Mouse (Mus musculus) forebrain, postnatal 0 days (tissue): ENCODE measurements around the gene Lhx6. TPM values are rescaled to one million over a fixed set of nuclear protein-coding genes. Genes with fewer than 3 reads are reported as not detected.
A peak's percentile ranks its signal among the peaks of the same experiment; 100 is the strongest.

Experiments used
- ATAC-seq: fragments of 200-750 bp; cut with Nextera tagmentation; 2 replicates; pipeline ENCODE4 v1.8.0; 2017; ENCODE audit warnings: mild to moderate bottlenecking, moderate library complexity
- DNase-seq: peaks from one replicate; pipeline ENCODE4 v3.0.0-alpha.2; 2015
- H3K27ac ChIP-seq: fragments of 300-500 bp; sonication (generic); 2 replicates; pipeline ENCODE4 v1.5.1; 2014; ENCODE audit warnings: low read depth, mild to moderate bottlenecking, antibody characterized with exemption, low read length, moderate library complexity, mixed read lengths
- H3K27me3 ChIP-seq: fragments of 300-500 bp; sonication (generic); 2 replicates; pipeline ENCODE4 v1.6.1; 2014; ENCODE audit warnings: mild to moderate bottlenecking, low read length, mixed read lengths; ENCODE audit not compliant: insufficient read depth
- H3K36me3 ChIP-seq: fragments of 300-500 bp; sonication (generic); 2 replicates; pipeline ENCODE4 v1.6.1; 2014; ENCODE audit warnings: mild to moderate bottlenecking, moderate library complexity; ENCODE audit not compliant: insufficient read depth
- H3K4me1 ChIP-seq: fragments of 300-500 bp; sonication (generic); 2 replicates; pipeline ENCODE4 v1.6.1; 2014; ENCODE audit warnings: antibody characterized with exemption; ENCODE audit not compliant: insufficient read depth
- H3K4me2 ChIP-seq: fragments of 300-500 bp; sonication (generic); 2 replicates; pipeline ENCODE4 v1.6.1; 2014; ENCODE audit warnings: low read depth, mild to moderate bottlenecking, moderate library complexity
- H3K4me3 ChIP-seq: fragments of 300-500 bp; sonication (generic); 2 replicates; pipeline ENCODE4 v1.5.1; 2014; ENCODE audit warnings: low read depth, low read length, mixed read lengths
- H3K9ac ChIP-seq: fragments of 300-500 bp; sonication (generic); 2 replicates; pipeline ENCODE4 v1.6.1; 2014; ENCODE audit warnings: mild to moderate bottlenecking
- H3K9me3 ChIP-seq: fragments of 300-500 bp; sonication (generic); 2 replicates; pipeline ENCODE4 v1.6.1; 2016; ENCODE audit warnings: low read length
- CTCF ChIP-seq: sonication (generic); IDR thresholded peaks from 2 replicates; pipeline ENCODE4 v1.5.1; 2016; ENCODE audit warnings: antibody characterized with exemption, control low read depth, low read depth
- WGBS: fragments of 180-500 bp; shearing (Covaris S2); extraction: QIAGEN DNeasy Blood & Tissue Kit; methylation state at CpG from one replicate; pipeline ENCODE4 v1.1.7; 2014; 5-methylcytosine and 5-hydroxymethylcytosine counted together
- polyA plus RNA-seq: library from polyadenylated mRNA; unstranded; fragments of >200 nt; fragmentation: Nextera tagmentation; extraction: Ambion mirVana; gene quantifications from 2 replicates; pipeline ENCODE4 v1.2.1, GENCODE M21; 2015
- total RNA-seq: library from RNA; depleted of rRNA; stranded (reverse); fragments of >200 nt; gene quantifications from 2 replicates; pipeline ENCODE4 v1.2.3, GENCODE M21; 2014

Lhx6 gene
- total and polyA plus RNA-seq, 2 experiments from 2014 or later = 31.0 to 83.5 TPM

GRCm38 (mm10) chr2:36082802-36083580, 22.2 kb downstream of the Lhx6 start:
- H3K36me3 ChIP-seq = no peaks in the 10 kb centered on the region
- TF ChIP-seq CTCF = no peak
- no peaks in the 10 kb centered on the region for H3K4me1 ChIP-seq
- 0 out of 2 replicates have a peak, but pooled peaks have one; percentile 13 for ATAC-seq
- H3K27me3 ChIP-seq = peaks cover 6% of the 10 kb centered on the region; the same call in 1 of the 2 replicates
- DNase-seq = no peak
- H3K4me2 ChIP-seq = no peak overlapping the region
- H3K9me3 ChIP-seq = no peaks in the 10 kb centered on the region
- H3K4me3 ChIP-seq = no peak overlapping the region
- 64% methylated on average over 9 of the region's 9 CpGs for WGBS
- H3K27ac ChIP-seq = no peak overlapping the region
- H3K9ac ChIP-seq = no peak overlapping the region

GRCm38 (mm10) chr2:36081446-36081845, 23.8 kb downstream of the Lhx6 start:
- Histone ChIP-seq H3K27ac (no peak overlapping the region), H3K9me3 (no peaks in the 10 kb centered on the region), H3K27me3 (no peaks in the 10 kb centered on the region; the same call in 1 of the 2 replicates), H3K4me1 (0 out of 2 replicates have a peak, but pooled peaks cover 6% of the 10 kb centered on the region), H3K4me2 (no peak overlapping the region), H3K9ac (no peak overlapping the region), H3K4me3 (no peak overlapping the region), H3K36me3 (no peaks in the 10 kb centered on the region)
- no peak for TF ChIP-seq CTCF
- ATAC-seq (no peak), DNase-seq (no peak)
- WGBS = 37% methylated on average over 9 of the region's 9 CpGs

- H3K27me3 ChIP-seq = no peaks in the 10 kb centered on the region
- no peaks in the 10 kb centered on the region for H3K36me3 ChIP-seq
- TF ChIP-seq CTCF = no peak
- ATAC-seq = peak; percentile 60
- H3K4me1 ChIP-seq = 0 out of 2 replicates have a peak, but pooled peaks cover 6% of the 10 kb centered on the region
- no peaks in the 10 kb centered on the region for H3K9me3 ChIP-seq
- no peak overlapping the region for H3K4me3 ChIP-seq
- H3K4me2 ChIP-seq = peak overlapping the region; percentile 38
- DNase-seq = no peak
- WGBS = 17% methylated on average over 11 of the region's 11 CpGs
- H3K9ac ChIP-seq = 0 out of 2 replicates have a peak overlapping the region, but pooled peaks have one; percentile 28
- H3K27ac ChIP-seq = no peak overlapping the region
Measured at GRCm38 (mm10) chr2:36077160-36077761, 27.9 kb downstream of the Lhx6 start.

GRCm38 (mm10) chr2:36075210-36075609, 30.0 kb downstream of the Lhx6 start:
- WGBS = 88% methylated on average over 5 of the region's 5 CpGs

GRCm38 (mm10) chr2:36073781-36074180, 31.4 kb downstream of the Lhx6 start:
- TF ChIP-seq CTCF = no peak
- Histone ChIP-seq H3K27ac (no peak overlapping the region), H3K4me1 (0 out of 2 replicates have a peak, but pooled peaks cover 6% of the 10 kb centered on the region), H3K9me3 (no peaks in the 10 kb centered on the region), H3K9ac (no peak overlapping the region), H3K4me2 (no peak overlapping the region), H3K36me3 (no peaks in the 10 kb centered on the region), H3K27me3 (no peaks in the 10 kb centered on the region), H3K4me3 (no peak overlapping the region)
- 61% methylated on average over 3 of the region's 3 CpGs for WGBS
- no peak for ATAC-seq
- DNase-seq = no peak

More at GRCm38 (mm10) chr2:36075210-36075609, 30.0 kb downstream of the Lhx6 start:
- ATAC-seq = no peak
- no peak overlapping the region for H3K4me3 ChIP-seq
- H3K4me1 ChIP-seq = 0 out of 2 replicates have a peak, but pooled peaks cover 6% of the 10 kb centered on the region
- H3K9ac ChIP-seq = no peak overlapping the region
- no peaks in the 10 kb centered on the region for H3K36me3 ChIP-seq
- H3K4me2 ChIP-seq = no peak overlapping the region
- no peaks in the 10 kb centered on the region for H3K9me3 ChIP-seq
- no peaks in the 10 kb centered on the region for H3K27me3 ChIP-seq
- no peak for DNase-seq
- no peak for TF ChIP-seq CTCF
- no peak overlapping the region for H3K27ac ChIP-seq

GRCm38 (mm10) chr2:36071660-36072305, 33.4 kb downstream of the Lhx6 start:
- 79% methylated on average over 8 of the region's 8 CpGs for WGBS
- DNase-seq (no peak), ATAC-seq (no peak)
- Histone ChIP-seq H3K4me2 (no peak overlapping the region), H3K27me3 (no peaks in the 10 kb centered on the region), H3K4me1 (no peaks in the 10 kb centered on the region), H3K36me3 (no peaks in the 10 kb centered on the region), H3K4me3 (no peak overlapping the region), H3K9me3 (no peaks in the 10 kb centered on the region), H3K9ac (no peak overlapping the region), H3K27ac (no peak overlapping the region)
- no peak for TF ChIP-seq CTCF

GRCm38 (mm10) chr2:36067132-36067531, 38.1 kb downstream of the Lhx6 start:
- ATAC-seq (peak; percentile 56), DNase-seq (no peak)
- no peak for TF ChIP-seq CTCF
- Histone ChIP-seq H3K4me2 (no peak overlapping the region), H3K36me3 (no peaks in the 10 kb centered on the region), H3K27me3 (no peaks in the 10 kb centered on the region), H3K27ac (no peak overlapping the region), H3K9me3 (no peaks in the 10 kb centered on the region), H3K4me1 (no peaks in the 10 kb centered on the region), H3K4me3 (no peak overlapping the region), H3K9ac (no peak overlapping the region)
- WGBS = 31% methylated on average over 9 of the region's 9 CpGs
